Mouse (Mus musculus) spleen, postnatal 36 days (tissue): ENCODE results near the gene Gltpd2.
A peak's percentile ranks its signal among the peaks of the same experiment; 100 is the strongest.

ENCODE experiments used
- DNase-seq, 2 experiments: peaks; one replicate each; pipeline ENCODE4 v3.0.0; 2022; ENCODE audit warnings: low spot score in 2 of 2, mixed read lengths in 1 of 2

Gltpd2 gene

DNA sequence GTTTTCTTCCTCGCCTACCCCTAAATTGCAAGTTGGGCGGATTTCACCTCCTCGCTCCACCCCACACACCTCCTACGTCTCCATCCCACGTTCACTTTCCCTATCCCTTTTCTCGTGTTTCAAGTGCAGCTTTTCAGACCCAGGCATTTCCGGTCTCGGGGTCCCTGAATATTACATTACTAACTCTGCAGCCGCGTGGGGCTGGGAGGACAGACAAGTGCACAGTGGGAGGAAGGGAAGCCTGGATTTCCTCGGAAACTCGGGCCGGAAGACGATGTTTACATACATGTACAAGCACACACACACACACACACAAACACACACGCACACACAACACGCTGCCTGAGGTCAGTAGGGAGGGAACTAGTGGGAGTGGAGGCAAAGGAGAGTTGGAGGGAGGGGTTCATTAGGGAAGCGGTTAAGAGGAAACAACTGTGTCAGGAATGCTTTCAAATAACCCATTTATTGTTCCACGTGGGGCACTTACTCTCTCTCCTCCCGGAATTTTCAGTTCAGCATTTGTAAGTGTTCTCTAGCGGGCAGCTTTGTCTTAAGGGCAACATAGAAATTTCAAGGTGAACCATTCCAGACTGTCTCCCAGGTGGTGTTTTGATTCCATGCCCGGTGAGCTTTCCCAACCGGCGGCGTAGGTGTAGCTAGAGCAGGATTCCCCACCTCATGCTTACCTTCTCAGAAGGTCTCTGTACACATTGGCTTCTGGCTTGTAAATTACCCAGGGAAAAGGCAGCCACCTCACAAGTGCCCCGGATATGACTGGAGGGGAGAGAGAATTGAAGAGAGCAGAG lies 44.7 kb downstream of the Gltpd2 start:
- peak in 1 of 2 experiments; percentile 27 for DNase-seq

DNA sequence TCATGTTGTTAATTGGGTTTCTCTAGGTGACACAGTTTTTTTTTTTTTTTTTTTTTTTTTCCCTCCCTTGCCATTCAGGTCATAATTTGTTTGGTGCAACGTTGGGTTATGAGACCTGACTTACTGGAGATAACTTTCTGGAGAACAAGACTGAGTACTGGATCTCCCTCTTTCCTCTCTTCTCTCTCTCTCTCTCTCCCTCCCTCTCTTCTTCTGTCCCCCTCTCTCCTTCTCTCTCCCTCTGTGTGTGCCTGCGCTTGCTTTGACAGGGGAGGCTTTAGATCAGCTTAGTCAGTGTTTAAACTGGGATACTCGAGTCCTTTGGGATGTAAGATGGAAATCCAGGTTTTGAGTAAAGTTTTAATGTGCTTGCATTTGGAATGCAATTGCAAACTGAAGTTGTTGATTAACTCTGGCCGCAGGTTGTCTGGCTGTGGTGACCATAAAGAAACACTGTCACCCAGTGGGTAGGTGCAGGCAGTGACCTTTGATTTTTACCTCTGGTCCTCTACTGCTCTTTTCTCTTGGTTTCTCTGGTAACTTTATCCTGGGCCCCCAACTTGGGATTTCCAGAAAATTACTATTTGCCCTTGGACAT lies 45.4 kb downstream of the Gltpd2 start:
- DNase-seq = no peak

DNA sequence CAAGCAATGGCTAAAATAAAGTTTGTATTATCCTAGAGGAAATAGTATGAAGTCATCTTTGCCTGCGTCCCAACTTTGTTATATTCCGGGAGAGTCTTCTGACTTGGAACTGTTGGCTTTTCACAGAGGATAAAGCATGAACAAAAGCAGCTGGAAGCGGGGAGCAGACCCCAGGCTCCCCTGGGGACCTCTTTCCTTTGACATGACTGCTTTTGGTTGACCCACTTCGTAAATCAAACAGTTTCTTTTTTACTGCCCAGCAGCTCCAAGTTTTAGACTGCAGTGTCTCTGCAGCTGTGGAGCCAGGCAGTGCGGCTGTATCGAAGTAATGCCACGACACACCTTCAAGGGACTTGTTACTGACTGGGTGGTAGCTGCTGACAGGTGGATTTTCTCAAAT lies 47.6 kb downstream of the Gltpd2 start:
- no peak for DNase-seq
